Mouse (Mus musculus): ENCODE results near the gene Nkapl.

Gene Nkapl

DNA sequence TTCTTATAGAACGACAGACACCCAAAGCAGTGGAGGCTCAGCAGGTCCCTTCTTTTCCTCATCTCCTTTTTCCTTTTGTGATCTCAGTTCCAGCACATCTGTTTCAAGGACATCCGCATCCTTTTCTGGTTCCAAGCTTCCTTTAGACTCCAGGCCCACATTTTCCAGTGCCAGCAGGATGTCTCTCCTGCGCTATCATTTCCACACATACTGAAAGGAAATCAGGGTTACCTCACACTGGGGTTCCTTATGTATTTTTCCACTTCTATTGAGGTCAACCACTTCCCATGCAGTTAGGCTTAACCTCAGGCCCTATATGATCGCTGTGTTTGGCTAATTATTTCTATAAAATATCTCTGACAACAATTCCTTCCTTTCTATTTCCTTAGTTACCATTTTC is 32.8 kb downstream of the Nkapl start:
- DNase-seq (ENCODE audit: low spot score in 2 of 2) = no peak

GRCm38 (mm10) chr13:21427631-21428030 is 40.7 kb downstream of the Nkapl start:
- no peak for DNase-seq (ENCODE audit: low spot score in 2 of 2)

DNA sequence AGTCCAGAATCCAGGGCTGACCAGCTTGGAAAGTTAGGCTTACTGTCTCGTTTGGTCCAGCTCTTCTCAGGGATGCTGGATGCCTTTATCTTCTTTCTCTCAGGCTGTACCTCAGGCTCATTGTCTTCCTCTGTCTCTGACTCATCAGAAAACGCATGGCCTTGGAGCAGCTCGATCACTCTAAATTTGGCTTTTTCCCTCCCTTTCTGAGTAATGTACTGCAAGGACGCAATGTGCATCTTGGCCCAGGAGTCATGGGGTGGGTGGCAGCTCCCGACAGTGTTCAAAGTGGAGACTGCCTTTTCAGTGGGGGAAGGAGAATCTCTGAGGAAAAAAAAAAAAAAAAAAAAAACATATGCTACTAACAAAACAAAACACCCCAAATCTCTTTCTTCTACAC is 45.0 kb downstream of the Nkapl start:
- no peak for DNase-seq (ENCODE audit: low spot score in 2 of 2)

DNA sequence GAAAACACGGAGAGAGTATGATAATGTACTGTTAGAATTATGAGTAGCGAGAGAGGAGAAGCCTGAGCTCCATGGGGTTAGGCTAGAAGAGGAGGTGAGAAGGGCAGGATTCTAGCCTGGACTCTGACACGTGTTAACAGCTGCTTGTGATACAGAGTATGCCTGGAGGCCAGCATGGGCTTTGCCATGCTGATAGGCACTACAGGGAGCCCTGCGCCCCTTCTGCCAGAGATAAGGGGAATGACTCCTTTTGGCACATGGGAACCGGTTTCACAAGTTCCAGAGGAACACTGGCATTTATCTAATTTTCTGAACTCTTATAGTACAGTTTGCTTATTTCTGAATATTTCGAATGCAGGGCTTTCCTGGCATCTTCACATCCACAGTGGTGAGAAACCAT is 49.4 kb downstream of the Nkapl start:
- no peak for DNase-seq (ENCODE audit: low spot score in 2 of 2)

- DNase-seq (ENCODE audit: low spot score in 2 of 2) = no peak
Measured at GRCm38 (mm10) chr13:21417298-21418010, 50.9 kb downstream of the Nkapl start.
